Mouse (Mus musculus) megakaryocyte, embryonic 14.5 days (primary cell): Measurements from ENCODE around the gene Spag6l.

ENCODE experiments used
- FLI1 ChIP-seq: IDR thresholded peaks from 2 replicates; pipeline ENCODE4 v1.6.1; 2012; ENCODE audit warnings: low read length, inconsistent platforms, mixed read lengths
- GATA1 ChIP-seq: IDR thresholded peaks from 3 replicates; pipeline ENCODE4 v1.6.1; 2012; ENCODE audit warnings: mixed read lengths, low read length, inconsistent platforms, borderline replicate concordance

- no peak for TF ChIP-seq GATA1
- TF ChIP-seq FLI1: no peak
These were observed 33.0 kb upstream of the Spag6l start for GRCm38 (mm10) chr16:16862288-16862687.
